In genomic region chr9:56691226-56691625, GRCm38 (mm10) we compare ENCODE assay signal across 21 mouse cellular contexts.
DNase-seq lines count a peak whose midpoint lies in the region; TF ChIP-seq lines count a peak whose summit lies in the region.
"Had no signal": no experiment of that assay in that cellular context is flagged by ENCODE, and none has a peak within 500 bp of the region (broad histone marks: within the 10 kb centered on the region; RNA-seq: fewer than 3 reads in every experiment).

No protein-coding gene starts in this region.

- TF ChIP-seq CTCF in layer of hippocampus, adult 2 months (conservative IDR thresholded peaks at IDR 0.05) = no peak

- no peak overlapping the region for H3K4me3 ChIP-seq in layer of hippocampus, adult 2 months
- H3K4me3 ChIP-seq: embryonic facial prominence, embryonic 13.5 days; forebrain, embryonic 10.5 days; forebrain, embryonic 13.5 days; heart, adult 2 months; heart, embryonic 10.5 days; heart, embryonic 13.5 days had no signal

- peak; percentile 47 to 49 for DNase-seq in cerebellum, postnatal 14 days
- no peak for DNase-seq in cerebellum, postnatal 25 days
- no peak for DNase-seq in layer of hippocampus, adult 2 months (ENCODE audit: low spot score in 2 of 2)
- DNase-seq in layer of hippocampus, adult 11-12 months (ENCODE audit: low spot score) = no peak
- DNase-seq in brain, adult 2 months (ENCODE audit: low read depth, low spot score) = peak; percentile 41
- DNase-seq in kidney, postnatal 25 days = no peak
- DNase-seq: adrenal gland, postnatal 10 days; adrenal gland, postnatal 36 days; cerebellum, adult 11-12 months; cerebellum, adult 8-10 months; gastrocnemius, postnatal 25 days; heart, adult 2 months; heart, postnatal 14 days; heart, postnatal 4 days had no signal

- peak overlapping the region; percentile 53; the same call in 1 of the 2 replicates for H3K27ac ChIP-seq in layer of hippocampus, adult 2 months
- H3K27ac ChIP-seq: embryonic facial prominence, embryonic 13.5 days; forebrain, embryonic 10.5 days; forebrain, embryonic 13.5 days; heart, adult 2 months; heart, embryonic 10.5 days; heart, embryonic 13.5 days; hindbrain, embryonic 14.5 days; hindbrain, postnatal 0 days had no signal

Comparison
In these comparisons a context has a peak if more than half of its experiments do, and no peak if none do; other contexts are left out.
1. DNase-seq: peak in cerebellum, postnatal 14 days (2 of 2) and brain, adult 2 months (single experiment); none in cerebellum, postnatal 25 days (0 of 2), layer of hippocampus, adult 2 months (0 of 2), layer of hippocampus, adult 11-12 months (single experiment) and kidney, postnatal 25 days (0 of 2).